Mouse (Mus musculus): Measurements from ENCODE around the gene Msl2. TPM values are rescaled to one million over a fixed set of nuclear protein-coding genes. Genes with fewer than 3 reads are reported as not detected.

The Msl2 gene
- 98.1 TPM for polyA plus RNA-seq (2014; fragmentation: Illumina TruSeq; extraction: RNeasy Lipid Tissue Mini Kit (QIAGEN cat#74804); ENCODE audit: low read depth, low replicate concordance)

DNA sequence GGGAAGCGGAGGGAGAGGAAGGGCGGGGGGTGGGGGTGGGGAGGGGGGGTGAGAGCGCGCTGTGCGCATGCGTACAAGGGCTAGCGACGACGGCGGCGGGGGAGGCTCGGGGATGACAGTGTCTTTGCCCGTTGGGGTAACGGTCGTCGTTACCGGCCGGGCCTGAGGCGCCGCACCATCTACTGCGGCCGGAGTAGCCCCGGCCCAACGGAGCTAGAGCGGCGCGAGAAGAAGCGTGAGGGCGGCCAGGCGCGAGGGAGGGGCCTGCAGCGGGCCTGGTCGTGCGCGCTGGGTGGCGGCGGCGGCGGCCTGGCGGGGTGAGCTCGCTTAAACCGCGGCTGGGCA lies at the start of gene Msl2:
TSS of gene Msl2 (plus strand) at position 115 of the 345 bp plus-strand sequence.

DNA sequence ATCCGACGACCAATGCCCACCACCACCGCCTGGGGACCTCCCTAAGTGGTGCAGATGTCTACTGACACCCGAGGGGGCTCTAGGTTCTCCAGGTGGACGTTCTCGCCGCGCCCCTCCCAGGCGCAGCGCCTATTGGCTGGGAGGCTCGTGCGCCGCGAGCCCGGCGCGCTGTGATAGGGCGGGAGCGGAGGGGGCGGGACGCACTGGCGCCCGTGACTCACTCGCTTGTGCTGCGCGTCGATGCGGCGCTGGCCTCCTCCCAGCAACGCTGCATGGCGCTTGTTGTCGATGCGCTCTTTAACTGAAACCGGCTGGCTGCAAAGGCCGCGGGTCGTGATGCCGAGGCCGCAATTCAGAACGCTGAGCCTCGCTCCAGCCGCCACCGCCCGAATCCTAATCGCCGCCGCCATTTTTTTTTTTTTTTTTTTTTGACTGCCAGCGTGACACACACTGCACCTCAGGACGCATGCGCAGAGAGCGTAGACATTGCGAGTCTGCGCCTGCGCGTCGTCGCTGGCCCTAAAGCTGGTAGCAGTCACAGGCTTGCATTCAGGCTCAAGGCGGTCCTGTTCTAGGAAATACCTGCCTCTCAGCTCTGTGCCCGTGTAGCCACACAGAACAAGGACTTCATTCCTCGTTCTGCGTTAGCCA lies 39.3 kb upstream of the Msl2 start, which contains the start of gene Pccb:
TSS of gene Pccb (minus strand) at position 451 of the 651 bp plus-strand sequence.

Other genes with a start within 250 kb of the Msl2 start
- 83.9 TPM for gene Pccb, start 39.2 kb upstream of the Msl2 start, polyA plus RNA-seq (2014; fragmentation: Illumina TruSeq; extraction: RNeasy Lipid Tissue Mini Kit (QIAGEN cat#74804); ENCODE audit: low read depth, low replicate concordance)
- 73.3 TPM for gene Ppp2r3a, start 177.7 kb downstream of the Msl2 start, polyA plus RNA-seq (2014; fragmentation: Illumina TruSeq; extraction: RNeasy Lipid Tissue Mini Kit (QIAGEN cat#74804); ENCODE audit: low read depth, low replicate concordance)

All from adrenal gland, adult 10 weeks (tissue).